Mouse (Mus musculus): Measurements from ENCODE around the gene Ap5s1.

DNA sequence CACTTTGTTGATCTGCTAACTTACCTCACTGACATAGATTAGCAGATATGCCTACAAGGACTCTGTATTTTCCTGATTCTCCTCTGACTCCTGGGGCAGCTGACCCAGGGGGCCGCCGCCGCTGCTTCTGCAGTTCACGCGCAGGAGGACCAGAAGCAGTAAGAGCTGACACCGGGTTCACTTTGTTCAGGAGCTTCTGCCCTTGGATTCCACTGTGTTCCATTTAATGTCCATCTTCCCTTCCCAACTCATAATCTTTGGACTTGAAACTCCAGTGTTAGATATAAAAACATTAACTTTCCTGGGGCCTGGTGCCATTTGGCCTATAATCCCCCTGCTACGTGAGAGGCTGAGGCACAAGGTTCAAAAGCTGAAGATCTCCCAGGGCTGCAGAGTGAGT is 43.0 kb upstream of the Ap5s1 start:
- TF ChIP-seq CTCF (IDR thresholded peaks at IDR 0.05; ENCODE audit: low read depth, low read length) (no peak), POLR2A (IDR thresholded peaks at IDR 0.05; ENCODE audit: extremely low read depth, insufficient read depth, low read length) (no peak)

All from liver, adult 2 months (tissue).